Mouse (Mus musculus): ENCODE measurements around the gene Fam185a.
A peak's percentile ranks its signal among the peaks of the same experiment; 100 is the strongest.

The Fam185a gene

DNA sequence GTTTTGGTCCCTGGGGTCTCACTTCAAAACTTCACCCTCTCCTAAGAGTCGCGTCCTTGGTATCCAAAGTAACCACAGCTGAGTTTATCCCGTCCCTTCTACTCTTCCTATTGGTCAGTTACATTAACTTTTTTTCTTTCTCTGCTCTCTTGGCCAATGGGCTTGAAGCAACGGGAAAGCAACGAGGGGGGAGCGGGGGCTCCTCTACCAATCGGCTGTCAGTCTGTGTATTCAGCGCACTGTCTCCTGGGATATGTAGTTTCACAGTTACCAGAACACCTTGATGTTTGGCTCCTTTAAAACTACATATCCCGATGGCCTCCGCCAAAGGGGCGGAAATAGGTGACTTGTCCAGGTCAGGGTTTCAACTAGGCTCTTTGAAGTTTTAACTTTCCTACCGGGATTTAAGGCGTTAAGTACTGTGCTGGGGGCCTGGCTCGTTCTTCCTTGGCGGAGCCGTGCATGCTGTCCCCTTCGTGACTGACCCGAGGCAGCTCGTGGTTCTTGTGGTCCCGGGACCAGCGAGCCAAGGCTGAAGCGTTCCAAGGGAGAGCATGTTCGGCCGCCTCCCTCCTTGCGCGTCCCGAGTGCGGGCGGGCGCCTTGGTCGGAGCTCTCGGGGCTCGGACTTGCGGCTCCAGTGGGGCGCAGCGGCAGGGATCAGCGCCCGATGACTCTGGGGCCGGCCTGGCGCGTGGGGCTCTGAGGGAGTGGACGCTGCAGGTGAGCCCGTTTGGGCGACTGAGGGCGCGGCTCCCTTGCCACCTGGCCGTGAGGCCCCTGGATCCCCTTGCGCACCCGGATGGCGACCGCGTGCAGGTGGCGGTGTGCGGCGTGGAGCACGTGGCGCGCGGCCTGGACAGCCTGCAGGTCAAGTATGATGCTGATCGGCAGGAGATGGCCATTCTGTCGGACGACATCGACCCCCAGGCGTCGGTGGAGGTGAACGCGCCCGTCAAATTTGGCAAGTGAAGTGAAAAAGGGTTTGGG is at the start of gene Fam185a, which contains the start of gene Ccdc146:
Gene Fam185a, plus strand, starts transcription at position 345 of the 989 bp plus-strand sequence.
Gene Ccdc146, minus strand, starts transcription at position 64 of the 989 bp plus-strand sequence.
- DNase-seq, result peak; percentile 78

DNA sequence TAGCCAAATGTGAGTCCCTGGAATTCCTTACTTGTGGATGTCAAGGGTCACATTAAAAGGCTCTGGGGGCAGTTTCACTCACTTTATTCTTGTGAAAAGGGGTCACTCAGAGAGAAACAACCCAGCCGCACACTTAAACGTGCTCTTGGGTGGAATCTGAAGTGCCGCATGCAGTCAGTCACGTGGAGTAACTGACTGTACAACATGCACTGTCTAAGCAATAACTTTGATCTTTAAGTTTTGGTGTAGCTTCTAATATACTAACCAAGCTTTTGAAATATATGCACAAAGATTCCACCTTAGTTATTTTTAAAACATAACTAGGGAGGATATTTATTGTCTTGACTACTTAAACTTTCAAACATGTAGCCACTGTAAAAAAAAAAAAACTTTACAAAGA is 47.8 kb upstream of the Fam185a start:
- no peak for DNase-seq

DNA sequence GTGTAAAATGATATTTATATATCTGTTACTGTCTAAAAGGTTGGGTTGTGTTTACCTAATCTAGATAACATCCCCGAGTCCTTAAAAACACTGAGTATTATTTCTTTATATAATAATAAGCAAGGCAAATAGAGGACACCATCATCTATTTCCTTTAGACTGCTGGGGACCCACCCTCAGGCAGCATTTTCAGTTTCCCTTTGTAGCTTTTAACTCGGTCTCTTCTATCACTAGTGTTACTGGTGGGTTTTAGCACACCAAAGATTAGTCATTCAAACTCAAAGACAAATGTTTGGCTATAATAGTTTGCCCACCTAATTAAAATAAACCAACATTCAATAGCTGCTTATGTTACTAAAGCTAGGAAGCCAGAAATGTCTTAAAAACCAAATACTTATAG is 46.4 kb upstream of the Fam185a start:
- DNase-seq, result no peak

DNA sequence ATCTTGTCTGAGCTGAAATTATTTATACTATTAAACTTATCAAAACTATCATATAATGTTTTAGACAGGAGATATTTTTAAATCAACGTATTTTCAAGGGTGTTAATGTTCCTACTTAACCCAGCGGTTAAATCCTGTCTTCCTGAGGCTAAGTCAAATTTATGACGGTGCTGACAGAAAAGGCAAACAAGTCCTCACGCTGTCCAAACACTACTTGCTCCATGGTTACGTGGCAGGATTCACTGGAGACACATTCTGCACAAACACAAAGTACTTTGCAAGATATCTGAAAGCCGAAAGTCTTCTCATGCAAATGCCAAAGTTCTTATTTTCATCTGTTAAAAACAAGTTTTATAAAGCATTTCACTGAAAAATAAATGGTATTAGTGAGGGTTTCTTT is 42.8 kb upstream of the Fam185a start:
- no peak for DNase-seq

DNA sequence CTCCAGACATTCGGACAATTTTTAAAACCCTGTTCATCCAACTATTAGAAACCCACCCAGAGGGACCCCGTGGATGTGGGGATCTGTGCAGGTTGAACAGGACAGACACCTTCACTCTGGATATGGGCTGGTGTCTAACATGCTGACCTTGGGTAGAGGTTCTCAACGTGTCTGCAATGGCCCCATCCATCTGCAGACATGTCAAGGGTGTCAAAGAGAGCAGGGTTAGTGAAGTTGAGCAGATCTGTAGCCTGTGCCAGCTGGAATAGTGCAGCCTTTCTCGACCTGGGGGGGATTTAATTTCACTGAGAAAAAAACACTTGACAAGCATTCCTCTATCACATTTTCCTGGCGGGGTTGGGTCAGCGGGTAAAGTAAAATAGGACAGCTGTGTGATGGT is 42.1 kb upstream of the Fam185a start:
- no peak for DNase-seq

DNA sequence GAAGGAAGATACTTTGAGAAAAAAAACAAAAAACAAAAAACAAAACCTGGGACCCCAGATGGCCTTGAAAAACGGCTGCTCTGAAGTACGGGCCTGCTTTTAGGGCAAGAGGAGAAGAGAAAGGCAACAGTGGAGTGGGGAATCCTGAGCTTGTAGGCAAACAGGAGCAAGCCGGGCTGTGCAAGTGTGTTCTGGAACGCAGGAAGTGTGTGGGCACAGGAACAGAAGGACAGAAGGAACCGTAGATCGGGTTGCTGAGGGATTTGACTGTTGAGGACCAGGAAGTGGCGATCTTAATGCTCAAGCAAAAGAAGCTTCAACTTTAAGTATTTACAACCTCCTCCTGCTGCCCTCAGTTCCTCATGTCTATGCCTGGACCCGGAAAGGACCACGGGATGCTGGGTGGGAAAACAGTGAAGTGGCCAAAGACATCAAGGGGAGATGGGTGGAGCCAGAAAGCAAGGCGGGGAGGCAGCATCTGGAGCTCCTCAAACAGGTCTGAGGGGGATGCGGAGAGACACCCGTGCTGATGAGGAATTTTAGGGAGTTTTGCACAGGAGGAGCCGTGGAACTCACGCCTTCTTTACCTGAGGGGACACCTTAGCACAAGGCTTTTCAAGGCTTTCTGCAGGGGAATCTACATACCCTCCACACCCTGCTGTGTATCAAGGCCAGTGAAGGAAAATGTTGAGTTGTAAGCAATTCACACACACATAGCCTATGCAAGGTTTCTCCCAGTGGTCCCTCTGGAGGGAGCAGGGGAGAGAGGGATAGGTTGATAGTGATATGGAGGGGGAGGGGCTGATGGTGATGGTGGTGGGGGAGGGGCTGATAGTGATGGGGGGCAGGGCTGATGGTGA is 41.1 kb upstream of the Fam185a start:
- DNase-seq, result no peak

DNA sequence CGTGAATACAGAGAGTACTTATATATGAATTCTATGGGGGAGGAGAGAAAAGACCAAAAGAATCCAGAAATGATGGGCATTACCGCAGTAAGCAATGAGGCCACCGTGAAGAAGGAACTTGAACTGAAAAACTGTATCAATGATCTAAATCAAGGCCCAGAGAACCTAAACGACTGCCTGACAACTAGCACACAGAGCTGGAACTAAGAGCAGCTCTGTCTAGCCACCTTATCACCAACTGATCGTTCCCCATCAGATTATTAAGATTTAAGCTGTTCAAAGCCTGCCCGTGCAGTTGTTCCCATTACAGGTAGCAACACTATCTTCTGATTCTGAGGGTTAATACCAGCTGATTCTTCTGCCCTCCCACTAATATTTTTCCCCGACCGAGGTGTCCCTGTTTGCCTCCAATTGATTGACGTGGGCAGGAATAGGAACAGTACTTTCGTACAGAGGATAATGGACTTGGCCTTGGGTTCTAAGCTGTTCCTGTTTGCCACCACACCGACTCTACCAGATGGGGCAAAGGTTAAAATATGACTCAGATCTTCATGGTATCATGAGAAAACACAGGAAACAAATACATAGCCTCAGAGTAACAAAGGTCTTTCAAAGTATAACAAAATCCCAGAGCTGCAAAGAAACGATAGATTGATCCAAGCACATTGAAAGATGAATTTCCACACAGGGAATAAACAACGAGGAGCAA is 40.4 kb upstream of the Fam185a start:
- no peak for DNase-seq

DNA sequence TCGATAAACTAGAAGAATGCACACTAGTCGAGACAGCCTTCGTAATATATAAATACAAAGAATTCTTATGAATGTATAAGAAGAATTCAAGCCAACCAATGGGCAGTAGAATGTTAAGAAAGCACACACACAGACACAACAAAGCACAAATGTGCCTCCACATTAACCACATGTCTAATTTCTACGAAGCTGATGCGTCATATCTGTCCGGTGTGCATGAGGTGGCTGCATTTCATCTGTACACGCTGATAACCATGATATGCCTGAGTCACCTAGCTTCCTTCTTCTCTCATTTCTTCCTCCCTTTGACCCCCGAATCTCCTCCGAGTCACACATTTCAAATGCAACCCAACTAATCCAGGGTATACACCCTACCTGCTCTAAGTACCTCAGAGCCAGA is 39.8 kb upstream of the Fam185a start:
- no peak for DNase-seq

DNA sequence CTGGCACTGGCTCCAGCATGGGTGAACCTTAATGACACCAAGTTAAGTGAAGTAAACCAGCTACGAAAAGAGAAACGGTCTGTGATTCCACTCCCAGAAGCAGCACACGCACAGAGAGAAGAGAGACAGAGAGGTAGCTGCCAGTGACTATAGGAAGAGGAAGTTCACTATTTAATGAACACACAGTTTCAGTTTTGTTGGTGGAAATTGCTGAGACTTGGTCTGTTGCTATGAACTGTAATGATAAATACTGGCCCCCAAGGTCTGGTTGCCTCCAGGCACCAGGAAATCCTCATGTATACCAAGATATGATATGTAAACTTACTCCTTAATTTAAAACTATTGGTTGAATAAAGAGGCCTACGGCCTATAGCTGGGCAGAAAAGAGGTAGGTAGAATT is 38.3 kb upstream of the Fam185a start:
- no peak for DNase-seq

DNA sequence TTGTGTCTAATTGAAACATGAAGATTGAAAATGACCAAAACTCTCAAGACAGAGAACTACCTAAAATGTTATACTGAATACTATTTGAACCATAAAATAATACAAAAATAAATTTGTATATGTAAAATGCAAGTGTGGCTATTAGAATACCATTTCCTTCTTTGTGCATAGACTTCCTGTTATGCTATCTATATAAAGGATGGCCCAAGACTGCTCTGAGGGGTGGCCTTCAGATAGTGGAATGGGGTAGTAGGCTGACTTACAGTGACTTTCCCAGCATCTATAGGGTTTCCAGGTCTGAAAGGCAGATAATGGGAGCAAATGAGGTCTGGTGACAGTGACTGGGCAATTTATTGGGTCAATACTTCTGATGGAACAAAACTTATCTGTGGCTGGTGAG is 37.4 kb upstream of the Fam185a start:
- no peak for DNase-seq

DNA sequence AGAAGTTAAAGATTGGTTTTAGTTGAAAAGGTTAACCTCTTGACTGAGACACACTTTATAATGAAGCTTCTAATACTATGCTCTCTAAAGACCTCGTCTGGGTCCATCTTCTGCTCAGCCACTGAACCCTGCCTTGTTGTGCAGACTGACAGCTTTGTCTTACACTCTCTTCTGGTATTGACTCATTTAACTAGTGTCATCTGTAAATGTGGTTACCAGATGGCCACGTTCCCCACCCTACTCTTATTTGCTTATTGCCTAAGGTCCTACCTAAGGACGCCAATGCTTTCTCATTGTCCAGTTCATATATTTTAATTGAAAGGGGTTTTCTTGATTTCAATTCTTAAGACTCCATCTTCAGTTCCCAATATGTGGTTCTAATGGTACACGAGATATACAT is 35.9 kb upstream of the Fam185a start:
- no peak for DNase-seq

DNA sequence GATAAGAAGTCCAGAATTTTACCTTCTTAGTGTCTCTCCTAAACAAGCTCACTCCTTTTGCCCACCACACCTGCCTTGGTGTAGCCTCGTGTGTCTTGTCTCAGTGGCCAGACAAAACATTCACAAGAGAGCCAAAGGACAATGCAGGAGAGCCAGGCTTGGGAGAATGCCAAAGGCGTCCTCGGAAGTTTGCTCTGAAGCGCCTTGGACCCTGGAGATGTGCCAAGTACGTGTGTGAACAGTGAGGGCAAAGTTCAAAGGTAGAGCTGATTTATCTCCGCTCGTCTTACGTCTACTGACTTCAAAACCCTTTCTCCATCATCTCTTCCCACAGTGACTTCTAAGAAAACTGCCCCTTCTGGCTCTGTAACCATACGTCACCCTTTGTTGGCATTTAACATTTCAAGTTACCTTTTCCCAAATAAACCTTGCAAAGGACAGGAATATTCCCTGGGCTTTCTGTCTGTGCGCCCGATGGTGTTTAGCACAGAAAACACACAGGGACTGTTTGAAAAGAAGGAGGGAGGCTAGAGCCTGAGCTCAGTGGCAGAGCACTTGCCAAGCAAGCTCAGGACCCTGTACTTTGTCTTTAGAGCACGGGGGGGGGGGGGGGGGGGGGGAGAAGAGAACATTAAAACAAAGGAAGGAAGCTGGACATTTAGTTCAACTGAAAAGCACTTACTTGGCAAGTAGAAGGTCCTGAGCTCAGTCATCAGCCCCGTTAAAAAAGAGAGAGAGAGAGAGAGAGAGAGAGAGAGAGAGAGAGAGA is 33.0 kb upstream of the Fam185a start:
- DNase-seq, result no peak

DNA sequence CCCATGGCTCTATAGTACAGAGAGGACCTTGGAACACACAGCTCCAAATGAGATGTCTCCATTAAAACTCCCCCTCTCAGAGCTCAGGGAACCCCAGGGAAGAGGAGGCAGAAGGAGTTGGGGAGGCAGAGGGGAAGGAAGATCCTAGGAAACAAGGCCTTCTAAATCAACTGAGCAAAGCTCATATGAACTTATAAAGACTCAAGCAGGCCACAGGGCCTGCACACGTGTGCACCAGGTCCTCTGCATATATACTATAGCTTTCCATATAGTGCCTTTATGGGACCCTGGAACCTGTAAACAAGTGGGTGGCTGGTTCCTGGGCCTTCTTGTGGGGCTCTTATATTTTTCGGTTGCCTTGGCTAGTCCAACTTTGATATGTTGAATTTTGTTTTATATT is 30.2 kb upstream of the Fam185a start:
- DNase-seq, result no peak

DNA sequence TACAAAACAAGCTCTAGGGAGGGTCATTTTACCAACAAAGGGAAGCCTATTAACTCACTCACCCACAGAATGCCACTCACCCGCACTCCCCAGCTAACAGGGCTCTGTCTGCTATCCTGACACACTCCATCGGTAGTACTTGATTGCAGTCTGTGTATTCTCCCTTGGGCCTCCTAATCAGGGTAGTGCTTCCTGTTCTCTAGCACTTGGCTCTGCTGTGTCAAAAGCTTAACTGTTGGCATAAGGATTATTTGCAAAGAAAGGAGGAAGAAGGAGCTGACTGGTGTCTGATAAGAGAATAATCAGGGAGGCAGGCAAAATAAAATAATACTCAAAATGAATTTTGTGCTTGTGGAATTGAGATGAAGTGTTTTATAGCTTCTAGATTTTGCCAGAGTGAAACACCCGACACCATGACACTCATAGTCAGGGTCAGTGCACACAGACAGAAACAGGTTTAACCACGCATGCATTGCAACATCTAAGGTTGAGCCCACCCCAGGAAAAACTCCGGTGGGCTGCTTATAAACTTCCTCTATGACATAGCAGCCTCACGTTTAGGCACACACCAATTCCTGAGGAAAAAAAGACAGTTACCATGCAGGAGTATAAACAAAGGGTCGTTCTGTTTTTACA is 29.4 kb upstream of the Fam185a start:
- no peak for DNase-seq

DNA sequence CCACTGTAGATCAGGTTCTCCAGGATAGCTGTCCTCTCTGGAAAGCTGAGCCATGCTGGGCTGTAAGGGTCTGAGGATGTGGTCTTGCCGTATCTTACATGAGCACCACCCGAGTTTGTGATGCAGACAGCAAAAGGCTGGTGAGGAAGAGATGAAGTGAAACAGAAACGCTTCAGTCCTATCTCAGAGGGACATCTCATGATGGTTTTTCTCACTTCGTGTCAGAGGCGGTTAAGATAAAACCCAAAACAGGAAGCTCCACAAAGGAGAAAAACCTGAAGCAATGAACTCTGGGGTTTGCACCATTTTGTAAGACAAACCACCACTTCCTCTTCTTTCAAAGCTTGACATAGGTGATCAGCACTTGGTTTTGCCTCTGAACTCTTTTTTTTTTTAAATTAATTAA is 13.5 kb upstream of the Fam185a start:
- DNase-seq, result no peak

DNA sequence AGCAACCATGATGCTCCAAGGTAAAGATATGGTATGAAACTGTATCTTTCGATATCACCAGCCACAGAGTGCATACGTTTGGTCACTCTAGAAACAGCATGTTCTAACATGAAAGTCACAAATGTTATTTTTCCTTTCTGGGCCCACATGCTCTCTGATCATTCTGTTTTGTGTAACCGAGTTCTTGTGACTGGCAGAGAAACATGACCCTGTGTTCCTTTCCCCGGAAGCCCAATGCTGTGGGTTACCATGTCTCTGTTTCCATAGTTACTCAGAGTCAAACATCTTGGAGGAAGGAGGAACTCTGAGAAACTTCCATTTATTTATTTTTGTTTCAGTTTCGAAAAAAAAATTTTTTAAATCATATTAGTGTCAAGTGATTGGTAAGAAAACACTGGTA is 12.7 kb upstream of the Fam185a start:
- DNase-seq, result no peak

DNA sequence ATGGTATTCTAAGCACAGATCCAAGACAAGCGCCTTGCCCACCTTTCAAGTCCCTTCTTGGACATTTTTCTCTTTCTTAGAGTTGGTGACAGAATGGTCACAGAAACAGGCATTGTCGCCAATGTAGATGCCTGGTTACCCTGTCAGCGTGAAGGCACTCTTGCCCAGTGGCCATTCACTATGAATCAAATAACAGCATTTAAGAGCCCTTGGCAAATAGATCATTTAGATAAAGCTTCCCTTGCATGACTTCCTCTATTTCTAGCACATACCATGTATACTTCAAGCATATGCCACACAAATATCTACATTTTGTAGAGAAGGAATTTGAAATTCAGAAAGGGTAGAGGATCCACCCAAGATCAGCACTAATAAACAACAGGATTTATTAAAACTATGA is 11.4 kb upstream of the Fam185a start:
- no peak for DNase-seq

DNA sequence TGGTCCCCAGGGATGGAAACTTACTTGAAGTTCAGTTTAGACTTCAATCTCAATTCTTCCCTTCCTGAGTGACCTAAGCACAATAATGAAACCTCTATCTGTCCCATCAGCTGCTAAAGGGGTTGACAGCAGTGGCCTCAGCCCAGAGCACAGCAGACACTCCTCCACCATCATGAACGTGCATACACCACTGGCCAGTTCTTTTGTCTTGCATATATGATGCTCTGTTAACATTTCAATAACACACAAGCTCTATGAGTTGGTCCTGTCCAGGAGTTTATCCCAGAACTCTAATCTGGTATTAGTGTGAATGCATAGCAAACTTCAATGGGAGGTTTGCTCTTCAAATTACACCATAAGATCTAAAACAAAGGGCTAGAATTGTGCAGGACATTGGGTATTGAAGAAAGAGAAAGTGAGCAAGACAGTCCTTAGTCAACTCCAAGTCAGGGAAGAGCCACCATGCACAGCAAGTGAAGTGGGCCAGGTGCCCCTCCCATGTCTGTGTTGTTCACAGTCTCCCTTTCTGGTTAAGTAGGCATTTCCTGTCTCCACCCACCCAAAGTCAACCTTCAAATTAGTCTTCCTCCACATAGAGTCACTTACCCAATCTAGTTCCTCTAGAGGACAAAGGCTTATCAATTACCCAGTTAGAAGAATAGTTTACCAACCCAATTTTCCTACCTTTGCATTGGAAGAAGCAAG is 10.5 kb upstream of the Fam185a start:
- no peak for DNase-seq

DNA sequence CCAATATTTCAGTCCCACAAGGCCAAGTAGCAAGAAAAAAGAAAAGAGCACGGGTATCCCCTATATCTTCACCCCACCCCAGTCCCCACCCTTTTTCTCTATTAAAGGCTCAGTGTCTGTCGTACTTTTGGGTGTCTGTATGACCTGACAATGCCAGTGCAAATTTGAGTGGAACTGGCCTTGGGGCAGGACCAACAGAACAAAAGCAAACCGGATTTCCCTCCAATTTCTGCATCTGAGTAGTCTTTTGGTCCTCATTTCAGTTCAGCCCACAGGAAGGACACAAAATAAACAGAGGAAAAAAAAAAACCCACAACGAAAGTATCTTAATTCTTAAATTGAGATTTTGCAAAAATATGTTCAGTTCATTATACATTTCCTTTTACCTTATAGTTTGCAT is 6.1 kb upstream of the Fam185a start:
- no peak for DNase-seq

DNA sequence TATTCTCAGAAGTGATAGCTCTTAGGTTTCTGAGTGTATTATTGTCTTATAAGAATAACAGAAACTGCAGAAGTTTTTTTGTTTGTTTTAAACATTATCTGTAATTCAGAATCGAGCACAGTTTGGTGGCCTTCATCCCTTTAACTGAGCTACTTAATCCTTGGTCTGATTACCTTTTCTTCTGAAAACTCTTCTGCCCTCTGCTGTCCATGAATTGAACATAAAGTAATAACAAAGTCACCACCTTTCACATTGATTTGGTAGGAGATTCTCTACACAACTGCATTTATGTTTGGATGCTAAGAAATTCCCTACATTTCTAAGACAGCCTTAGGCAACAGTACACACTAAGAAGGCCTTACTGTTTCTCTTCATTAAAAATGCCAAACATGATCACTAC is 4.1 kb upstream of the Fam185a start:
- no peak for DNase-seq

DNA sequence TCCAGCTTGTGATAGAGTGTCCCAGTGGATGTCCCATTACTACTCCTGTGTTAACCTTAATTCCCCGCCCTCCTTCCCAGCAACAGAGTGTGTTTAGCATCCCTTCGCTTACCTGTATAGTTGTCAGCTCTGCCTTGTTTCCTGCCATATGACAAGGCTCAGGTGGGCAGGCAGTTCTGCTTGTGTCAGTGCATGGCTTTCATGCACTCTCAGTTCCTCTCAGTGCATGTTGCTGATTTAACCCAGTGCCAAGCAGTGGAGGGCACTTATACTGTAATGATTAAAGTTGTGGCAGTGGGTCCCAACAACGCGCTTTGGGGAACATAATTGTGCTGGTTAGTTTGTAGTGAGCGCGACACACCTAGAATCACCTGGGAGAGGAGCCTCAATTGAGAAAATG is 1.9 kb downstream of the Fam185a start:
- no peak for DNase-seq
